Mouse (Mus musculus) C2C12 (cell line): ENCODE results near the gene Actg2.

Experiments used
- CTCF ChIP-seq: IDR thresholded peaks from one replicate; pipeline ENCODE4 v1.5.1; 2011; ENCODE audit not compliant: control insufficient read depth, insufficient read depth, insufficient read length
- MAX ChIP-seq: IDR thresholded peaks from one replicate; pipeline ENCODE4 v1.6.1; 2011; ENCODE audit warnings: mild to moderate bottlenecking, control low read depth
- MYOD1 ChIP-seq: IDR thresholded peaks from one replicate; pipeline ENCODE4 v1.6.1; 2011; ENCODE audit warnings: low read depth; ENCODE audit not compliant: control insufficient read depth, insufficient read length
- MYOG ChIP-seq: IDR thresholded peaks from one replicate; pipeline ENCODE4 v1.6.1; 2011; ENCODE audit not compliant: control insufficient read depth, insufficient read length; ENCODE audit errors: extremely low read depth
- USF1 ChIP-seq: IDR thresholded peaks from one replicate; pipeline ENCODE4 v1.6.1; 2011; ENCODE audit warnings: low read depth, mild to moderate bottlenecking, control low read depth, moderate library complexity

- TF ChIP-seq MYOD1 (no peak), MAX (no peak), CTCF (no peak), USF1 (no peak), MYOG (no peak)
Measured at GRCm38 (mm10) chr6:83510210-83510609, 25.9 kb downstream of the Actg2 start.
